Mouse (Mus musculus) stomach, postnatal 0 days (tissue): ENCODE data around the gene Gpr68.

Source experiments
- CTCF ChIP-seq: IDR thresholded peaks from 2 replicates; pipeline ENCODE4 v1.5.1; 2016; ENCODE audit warnings: antibody characterized with exemption, low read depth, mild to moderate bottlenecking, moderate library complexity
- EP300 ChIP-seq: optimal IDR thresholded peaks from 2 replicates; pipeline ENCODE3; 2016; ENCODE audit warnings: antibody characterized with exemption

DNA sequence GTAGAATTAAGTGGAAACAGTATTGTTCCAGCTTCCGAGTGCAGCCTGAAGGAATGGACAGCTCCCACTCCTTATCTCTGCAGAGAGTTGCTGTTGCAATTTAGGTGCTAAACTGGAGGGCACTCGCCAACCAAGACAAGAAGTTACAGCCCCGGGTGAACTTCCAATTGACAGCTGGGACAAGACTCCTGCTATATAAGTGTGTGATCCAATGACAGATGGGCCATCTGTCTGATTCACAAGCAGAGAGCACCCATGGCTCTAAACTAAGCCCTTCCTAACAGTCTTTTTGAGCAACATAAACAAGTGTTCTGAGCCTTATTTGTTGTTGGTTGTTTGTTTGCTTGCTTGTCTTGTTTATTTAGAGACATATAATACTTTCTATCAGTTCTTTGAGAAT, 11.3 kb downstream of the Gpr68 start:
- TF ChIP-seq CTCF, result no peak
- TF ChIP-seq EP300, result no peak
